Mouse (Mus musculus): ENCODE measurements at regions not wholly inside any gene's neighbourhood (a gene's known extent, or its start where the extent isn't known, plus 50 kb on each side); places are given as distances from the start of the nearest gene placed in this dataset.
"Not testable (repeated sequence)": the region's sequence is repeated elsewhere in the genome, so short reads cannot be mapped to it uniquely, and the experiment has no call there.

GRCm38 (mm10) chr11:121965911-121966310, 135.9 kb downstream of the Ptchd3 start:
- WGBS: 6% methylated on average over 1 of the region's 1 CpGs
- not testable (repeated sequence) for H3K9ac ChIP-seq (ENCODE audit: low read depth, low read length, severe bottlenecking); H3K36me3 ChIP-seq (ENCODE audit: control insufficient read depth, insufficient read depth, low read length); H3K27me3 ChIP-seq (ENCODE audit: control insufficient read depth, insufficient read depth, low read length); H3K9me3 ChIP-seq (ENCODE audit: control insufficient read depth, low read length); ATAC-seq (ENCODE audit: low FRiP score, low read depth); H3K27ac ChIP-seq (replicated peaks; ENCODE audit: low read depth, low read length); H3K4me2 ChIP-seq (replicated peaks; ENCODE audit: low read depth, low read length, severe bottlenecking); H3K4me1 ChIP-seq (ENCODE audit: control insufficient read depth, insufficient read depth, low read length); DNase-seq (ENCODE audit: low spot score); H3K4me3 ChIP-seq (replicated peaks; ENCODE audit: low read length)
